Mouse (Mus musculus): ENCODE measurements around the gene Sec22c. TPM values are rescaled to one million over a fixed set of nuclear protein-coding genes. Genes with fewer than 3 reads are reported as not detected.

Gene Sec22c
- 5.7 and 7.1 TPM in 2 replicates for total RNA-seq (2017)

DNA sequence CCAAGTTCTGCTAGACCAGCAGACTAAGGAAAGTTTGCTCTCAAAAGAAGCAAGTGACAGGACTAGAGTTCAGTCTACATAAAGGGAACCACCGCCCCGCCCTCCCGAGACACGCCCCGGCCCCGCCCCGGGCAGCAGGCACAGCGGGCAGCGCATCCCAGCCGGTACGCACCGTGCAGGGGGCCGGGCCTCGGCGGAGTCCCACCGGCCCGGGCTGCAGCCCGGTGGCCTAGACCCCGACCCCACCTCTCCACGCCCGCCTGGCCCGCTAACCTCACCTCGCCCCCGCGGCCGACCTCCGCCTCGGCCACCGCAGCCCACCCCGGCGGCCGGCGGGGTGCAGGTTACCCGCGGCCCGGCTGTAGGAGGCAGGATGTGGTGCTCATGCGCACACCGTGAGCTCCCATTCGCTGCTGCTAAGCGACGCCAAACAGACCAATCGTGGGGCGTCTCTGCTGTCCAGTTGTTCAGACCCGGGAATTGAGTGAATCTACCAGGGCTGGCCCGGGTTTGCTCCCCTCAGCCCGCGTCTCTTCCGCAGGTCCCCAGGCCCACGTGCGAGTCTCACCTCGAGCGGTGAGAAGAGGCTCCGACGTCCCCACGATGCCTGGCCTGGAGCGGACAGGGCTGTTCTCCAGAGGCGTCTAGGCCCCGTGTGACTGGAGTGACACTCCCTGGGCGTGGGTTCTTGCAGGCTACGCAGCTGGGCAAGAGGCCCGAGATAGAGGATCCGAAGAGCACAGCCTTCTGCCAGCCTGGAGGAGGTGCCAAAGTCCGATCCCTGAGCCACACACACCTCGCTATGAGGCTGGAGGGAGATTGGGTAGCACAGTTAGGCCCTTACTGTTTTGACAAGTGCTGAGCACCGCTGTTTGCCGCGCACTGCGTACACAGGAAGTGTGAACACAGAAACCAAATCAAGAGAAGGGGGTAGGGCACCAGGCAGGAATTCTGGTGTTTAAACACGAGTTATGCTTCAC, at the start of gene Sec22c:
TSS of gene Sec22c (minus strand) at position 845 of the 980 bp plus-strand sequence.
- peak; percentile 82 for ATAC-seq (ENCODE audit: extremely low read depth, insufficient number of reproducible peaks, low FRiP score, poor library complexity, severe bottlenecking)

DNA sequence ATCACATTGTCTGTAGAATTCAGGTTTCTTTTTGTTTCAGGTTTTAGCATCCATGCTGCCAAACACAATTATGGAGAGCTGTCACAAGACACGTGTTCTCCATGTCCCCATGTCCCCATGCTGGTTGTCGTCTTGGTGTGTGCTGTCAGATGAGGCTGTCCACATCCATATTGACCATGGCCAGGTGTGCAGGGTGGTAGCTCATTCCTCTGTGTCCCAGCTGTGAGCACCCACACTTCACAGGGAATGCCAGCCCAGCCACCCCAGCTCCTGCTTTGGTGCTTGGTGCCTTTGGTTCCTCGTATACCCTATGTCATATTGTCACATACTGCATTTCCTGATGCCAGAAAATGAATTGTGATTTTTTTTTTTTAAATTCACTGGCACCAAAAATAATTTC, 49.3 kb upstream of the Sec22c start:
- ATAC-seq (ENCODE audit: extremely low read depth, insufficient number of reproducible peaks, low FRiP score, poor library complexity, severe bottlenecking): no peak

DNA sequence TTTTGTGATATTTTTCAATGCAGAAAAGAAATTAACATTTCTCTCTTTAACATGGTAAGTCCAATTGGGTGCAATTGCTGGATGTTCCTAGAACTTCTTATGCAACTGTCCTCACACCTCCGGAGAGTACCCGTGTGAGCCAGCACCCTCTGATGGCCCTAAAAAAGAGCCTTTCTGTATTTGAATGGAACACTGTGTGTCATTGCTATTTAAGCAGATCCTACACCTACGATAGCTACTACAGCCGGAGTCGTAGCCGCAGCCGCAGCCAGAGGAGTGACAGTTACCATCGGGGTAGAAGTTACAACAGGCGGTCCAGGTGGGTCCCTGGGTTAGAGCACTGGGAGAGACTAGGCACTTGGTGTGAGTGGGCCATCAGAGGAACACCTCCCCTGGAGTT, 47.5 kb upstream of the Sec22c start:
- ATAC-seq (ENCODE audit: extremely low read depth, insufficient number of reproducible peaks, low FRiP score, poor library complexity, severe bottlenecking): no peak

DNA sequence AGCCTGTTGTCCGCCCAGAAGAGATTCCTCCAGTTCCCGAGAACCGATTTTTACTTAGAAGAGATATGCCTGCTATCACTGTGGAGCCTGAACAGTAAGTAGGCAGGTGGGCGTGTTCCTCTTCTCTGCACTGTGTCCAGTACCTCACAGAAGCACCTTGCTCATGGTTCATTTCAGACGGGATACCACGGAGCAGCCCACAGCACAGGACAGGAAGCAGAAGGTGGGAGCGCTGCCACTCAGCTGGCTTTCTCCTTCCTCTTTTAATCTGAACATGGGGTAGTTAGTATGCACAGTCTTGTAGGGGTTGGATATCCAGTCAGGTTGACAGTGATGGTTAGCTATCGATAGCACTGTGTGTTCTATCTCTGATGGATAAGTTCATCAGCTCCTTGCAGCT, 38.8 kb upstream of the Sec22c start:
- ATAC-seq (ENCODE audit: extremely low read depth, insufficient number of reproducible peaks, low FRiP score, poor library complexity, severe bottlenecking): no peak

DNA sequence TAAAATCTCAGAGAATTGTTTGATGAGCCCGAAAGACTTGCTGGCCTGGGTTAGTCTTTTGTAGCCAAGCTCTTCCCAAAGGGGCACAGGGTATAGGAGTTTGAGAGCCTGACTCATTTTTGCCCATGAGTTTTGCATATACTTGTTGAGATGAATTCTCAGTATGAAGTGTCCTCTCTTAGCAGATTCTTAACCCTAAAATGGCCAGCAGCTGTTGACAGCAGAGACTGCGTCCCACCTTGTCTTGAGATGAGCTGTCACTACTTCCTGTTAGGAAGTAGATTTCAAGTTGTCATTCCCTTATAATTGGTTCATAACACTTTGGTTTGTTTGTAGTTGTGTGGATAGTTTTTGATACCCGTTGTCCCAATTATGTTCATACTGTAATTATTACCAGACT, 35.9 kb upstream of the Sec22c start:
- ATAC-seq (ENCODE audit: extremely low read depth, insufficient number of reproducible peaks, low FRiP score, poor library complexity, severe bottlenecking): no peak

DNA sequence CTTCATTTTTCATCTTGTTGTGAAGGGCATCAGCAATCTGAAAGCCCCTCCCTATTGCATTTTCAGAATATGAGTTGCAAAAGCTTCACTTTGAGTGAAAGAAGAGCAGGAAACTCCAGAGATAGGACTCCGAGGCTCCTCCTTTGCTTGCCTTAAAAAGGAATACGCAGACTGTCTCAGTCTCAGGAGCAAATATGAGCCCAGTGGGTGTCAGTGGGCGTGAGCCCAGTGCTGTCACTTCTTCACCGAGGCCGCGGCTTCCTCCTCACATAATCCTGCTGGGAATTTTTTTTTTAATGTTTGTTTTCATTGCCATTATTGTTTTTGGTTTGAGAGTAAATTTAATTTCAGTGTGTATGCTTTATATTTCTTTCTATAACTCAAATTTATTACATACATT, 35.2 kb upstream of the Sec22c start:
- no peak for ATAC-seq (ENCODE audit: extremely low read depth, insufficient number of reproducible peaks, low FRiP score, poor library complexity, severe bottlenecking)

DNA sequence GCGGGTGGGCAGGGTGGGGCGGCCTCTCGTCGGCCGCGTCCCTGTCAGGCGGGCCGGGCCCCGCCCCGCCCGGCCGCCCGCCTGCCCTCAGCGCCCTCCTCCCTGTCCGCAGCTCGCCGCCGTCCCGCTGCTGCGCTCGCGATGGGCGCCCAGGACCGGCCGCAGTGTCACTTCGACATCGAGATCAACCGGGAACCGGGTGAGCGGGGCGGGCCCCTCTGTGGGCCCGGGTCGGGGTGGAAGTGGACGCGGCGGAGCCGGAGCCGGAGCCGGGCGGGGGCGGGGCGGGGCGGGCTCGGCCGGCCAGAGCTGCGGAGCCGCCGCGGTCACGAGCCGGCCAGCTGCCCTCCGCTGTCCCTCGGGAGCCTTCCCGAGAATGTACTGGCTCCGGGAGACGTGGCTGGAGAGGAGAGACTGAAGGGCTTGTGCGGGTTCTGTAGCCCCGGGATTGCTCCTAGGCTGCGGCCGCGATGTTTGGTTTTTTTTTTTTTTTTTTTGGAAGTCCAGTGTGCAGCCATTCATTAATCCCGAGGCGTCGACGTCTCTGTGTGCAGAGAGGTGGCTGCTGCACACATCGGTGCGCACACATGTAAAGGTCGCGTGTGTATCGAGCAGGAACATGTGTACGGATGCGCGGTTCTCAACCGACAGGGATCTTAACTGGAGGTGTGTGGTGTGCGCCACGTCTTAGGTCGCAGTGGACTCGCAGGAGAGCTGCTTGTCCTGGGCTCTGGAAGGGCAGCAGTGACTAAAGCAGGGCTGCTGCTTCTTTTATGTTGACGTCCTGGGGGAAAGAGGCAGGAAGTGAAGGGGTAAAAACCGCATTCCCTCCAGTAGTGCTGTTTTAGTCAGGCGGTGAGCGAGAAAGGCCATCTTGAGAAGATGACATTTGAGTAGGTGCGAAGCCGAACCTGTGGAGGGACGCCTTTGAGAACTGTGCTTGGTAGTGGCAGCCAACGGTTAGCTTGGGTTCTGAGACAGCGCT, 14.3 kb upstream of the Sec22c start:
- peak; percentile 26; the same call in 1 of the 2 replicates for ATAC-seq (ENCODE audit: extremely low read depth, insufficient number of reproducible peaks, low FRiP score, poor library complexity, severe bottlenecking)

DNA sequence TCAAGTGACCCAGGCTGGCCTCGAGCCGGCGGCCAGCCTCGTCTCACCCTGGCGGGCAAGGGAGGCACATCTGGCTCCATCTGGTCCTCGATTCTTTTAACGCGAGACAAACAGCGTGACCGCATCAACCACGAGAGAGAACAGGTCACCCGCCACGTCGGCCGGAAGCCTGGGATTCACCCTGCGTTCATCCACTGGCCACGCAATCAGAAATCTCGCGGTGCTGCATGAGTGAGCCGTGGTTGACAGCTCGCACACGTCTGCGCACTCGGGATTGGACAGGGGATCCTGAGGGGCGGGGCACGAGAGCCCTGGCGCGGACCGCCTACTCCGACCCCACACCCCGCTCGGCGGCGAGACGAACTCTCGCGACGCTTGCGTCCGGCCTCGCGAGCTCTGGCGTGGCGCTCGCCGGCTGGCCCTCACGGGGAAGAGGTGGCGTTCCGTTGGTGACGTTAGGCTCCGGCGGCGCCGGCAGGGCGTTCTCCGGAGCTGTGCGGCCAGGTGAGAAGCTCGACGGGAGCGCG, 13.6 kb upstream of the Sec22c start, which contains the start of gene Nktr:
TSS of gene Nktr (plus strand) at position 378 of the 527 bp plus-strand sequence.
- peak; percentile 96 for ATAC-seq (ENCODE audit: extremely low read depth, insufficient number of reproducible peaks, low FRiP score, poor library complexity, severe bottlenecking)

DNA sequence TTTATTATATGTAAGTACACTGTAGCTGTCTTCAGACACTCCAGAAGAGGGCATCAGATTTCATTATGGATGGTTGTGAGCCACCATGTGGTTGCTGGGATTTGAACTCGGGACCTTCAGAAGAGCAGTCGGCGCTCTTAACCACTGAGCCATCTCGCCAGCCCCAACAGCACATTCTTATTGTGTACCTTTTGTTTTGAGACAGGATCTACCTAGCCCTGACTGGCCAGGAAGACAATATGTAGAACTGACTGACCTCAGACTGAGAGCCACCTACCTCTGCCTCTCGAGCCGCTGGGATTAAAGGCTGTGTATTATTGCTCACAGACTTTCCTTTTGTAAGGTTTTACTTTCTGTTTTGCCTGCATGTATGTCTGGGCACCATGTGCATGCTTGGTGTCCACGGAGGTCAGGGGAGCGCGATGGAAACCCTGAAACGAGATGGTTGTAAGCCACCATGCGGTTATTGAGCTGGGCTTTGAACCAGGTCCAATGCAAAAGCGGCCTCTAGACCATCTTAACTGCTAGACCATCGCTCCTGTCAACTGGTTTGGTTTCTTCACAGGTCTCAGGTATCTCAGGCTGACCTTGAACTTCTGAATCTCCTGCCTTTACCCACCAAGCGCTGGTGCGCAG, 12.9 kb upstream of the Sec22c start:
- no peak for ATAC-seq (ENCODE audit: extremely low read depth, insufficient number of reproducible peaks, low FRiP score, poor library complexity, severe bottlenecking)

DNA sequence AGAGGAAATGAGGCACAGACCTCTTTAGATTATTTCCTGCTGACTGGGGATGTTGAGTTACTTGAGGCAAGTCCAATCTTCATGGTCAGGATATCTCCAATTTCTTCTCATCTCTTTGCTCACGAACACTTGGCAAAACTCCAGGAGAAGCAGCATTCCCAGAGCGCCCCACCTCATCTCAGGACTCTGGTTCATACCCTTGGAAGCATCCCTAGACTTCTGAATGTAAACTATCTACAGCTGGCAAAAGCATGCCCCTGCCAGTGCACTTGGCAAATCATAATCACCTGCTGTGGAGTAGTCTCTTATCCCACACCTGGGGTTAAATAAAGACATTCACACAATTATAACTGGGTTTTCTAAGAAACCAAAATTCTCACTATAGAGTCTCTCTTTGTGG, 11.8 kb upstream of the Sec22c start:
- no peak for ATAC-seq (ENCODE audit: extremely low read depth, insufficient number of reproducible peaks, low FRiP score, poor library complexity, severe bottlenecking)

DNA sequence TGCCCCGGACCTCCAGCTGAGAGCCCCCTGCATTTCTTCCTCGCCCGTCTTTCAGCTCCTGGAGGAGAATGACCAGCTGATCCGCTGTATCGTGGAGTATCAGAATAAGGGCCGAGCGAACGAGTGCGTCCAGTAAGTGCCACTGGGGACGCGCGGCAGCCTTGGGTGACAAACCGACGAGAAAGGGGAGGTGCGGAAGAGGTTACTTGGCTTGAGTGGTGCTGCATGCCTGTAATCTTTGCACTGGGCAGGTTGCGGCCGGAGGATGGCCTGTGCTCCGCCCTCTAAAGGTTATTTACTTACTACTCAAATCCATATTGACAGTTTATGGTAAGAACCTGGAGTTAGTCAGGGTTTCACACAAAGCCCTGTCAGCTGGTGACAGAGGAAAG, 5.3 kb upstream of the Sec22c start:
- ATAC-seq (ENCODE audit: extremely low read depth, insufficient number of reproducible peaks, low FRiP score, poor library complexity, severe bottlenecking): no peak

DNA sequence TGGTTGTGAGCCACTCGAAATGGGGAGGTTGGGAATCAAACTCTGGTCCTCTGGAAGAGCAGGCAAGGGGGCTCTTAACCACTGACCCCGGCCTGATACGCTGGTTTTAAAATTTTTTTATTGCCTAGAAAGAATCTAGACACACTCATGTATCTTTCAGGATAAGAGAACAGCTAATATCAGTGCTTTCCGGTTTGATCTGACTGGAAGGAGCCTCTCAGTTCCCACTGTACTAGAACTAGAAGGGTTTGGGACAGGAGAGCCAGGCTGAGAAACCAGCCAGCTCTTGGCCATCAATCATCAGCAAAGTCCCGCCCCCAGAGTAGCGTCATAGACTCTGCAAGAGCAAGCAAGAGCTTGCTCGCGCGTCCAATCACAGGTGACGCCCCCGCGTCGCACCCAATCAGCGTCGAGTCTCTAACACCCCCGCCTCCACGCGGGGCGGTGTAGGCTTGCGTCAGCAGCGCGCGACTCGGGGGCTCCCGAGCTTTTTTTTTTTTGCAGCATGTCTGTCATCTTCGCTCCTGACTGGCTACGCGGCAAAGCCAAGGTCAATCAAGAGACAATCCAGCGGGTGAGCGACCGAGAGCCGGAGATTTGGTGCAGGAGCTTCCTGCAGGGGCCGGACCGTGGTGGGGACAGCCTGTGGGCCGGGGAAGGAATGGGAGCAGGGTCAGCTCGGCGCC, 4.8 kb upstream of the Sec22c start, which contains the start of gene Ss18l2:
TSS of gene Ss18l2 (plus strand) at position 432 of the 686 bp plus-strand sequence.
- ATAC-seq (ENCODE audit: extremely low read depth, insufficient number of reproducible peaks, low FRiP score, poor library complexity, severe bottlenecking): peak; percentile 97

DNA sequence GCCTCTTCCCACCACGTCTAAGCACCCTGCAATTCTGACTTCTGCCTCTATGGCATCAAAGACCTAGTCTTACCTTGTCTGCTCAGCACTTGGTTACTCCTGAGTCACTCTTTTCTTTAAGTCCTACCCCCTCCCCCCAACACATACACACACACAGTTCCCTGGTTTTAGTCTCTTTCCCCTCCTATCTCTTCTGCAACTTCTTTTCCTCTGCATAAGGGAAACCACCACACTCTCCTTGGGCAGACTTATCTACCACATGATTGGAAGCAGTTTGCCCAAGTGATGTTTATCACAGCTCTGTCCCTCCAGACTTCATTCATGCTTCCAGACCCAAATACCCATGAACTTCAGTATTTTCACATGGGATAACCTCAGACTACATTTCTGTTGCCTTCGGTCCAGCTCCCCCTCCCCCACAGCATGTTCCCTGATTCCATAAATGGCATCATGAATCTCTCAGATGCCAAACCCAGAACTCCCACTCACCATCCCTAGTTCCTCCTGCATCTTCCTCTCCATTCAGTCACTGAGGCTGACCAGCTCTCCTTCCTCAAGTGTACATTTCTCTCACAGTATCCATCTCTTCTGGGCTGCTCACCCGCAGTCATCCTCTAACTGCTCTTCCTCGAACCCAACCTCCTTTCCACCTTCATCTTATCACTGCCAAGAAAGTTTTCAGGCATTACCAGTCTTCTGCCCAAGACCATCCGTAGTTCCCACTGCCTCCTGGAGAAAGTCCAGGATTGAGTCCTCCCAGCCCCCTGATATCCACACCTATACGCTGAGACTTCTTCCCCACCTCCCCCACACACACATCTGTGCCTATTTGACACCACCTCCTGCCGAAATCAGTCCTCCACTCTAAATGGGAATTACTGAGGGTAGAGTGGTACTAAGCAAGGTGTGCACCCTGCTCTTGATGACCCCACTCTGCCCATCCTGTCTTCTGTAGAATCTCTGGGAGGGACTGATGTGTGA, 3.5 kb upstream of the Sec22c start:
- no peak for ATAC-seq (ENCODE audit: extremely low read depth, insufficient number of reproducible peaks, low FRiP score, poor library complexity, severe bottlenecking)

DNA sequence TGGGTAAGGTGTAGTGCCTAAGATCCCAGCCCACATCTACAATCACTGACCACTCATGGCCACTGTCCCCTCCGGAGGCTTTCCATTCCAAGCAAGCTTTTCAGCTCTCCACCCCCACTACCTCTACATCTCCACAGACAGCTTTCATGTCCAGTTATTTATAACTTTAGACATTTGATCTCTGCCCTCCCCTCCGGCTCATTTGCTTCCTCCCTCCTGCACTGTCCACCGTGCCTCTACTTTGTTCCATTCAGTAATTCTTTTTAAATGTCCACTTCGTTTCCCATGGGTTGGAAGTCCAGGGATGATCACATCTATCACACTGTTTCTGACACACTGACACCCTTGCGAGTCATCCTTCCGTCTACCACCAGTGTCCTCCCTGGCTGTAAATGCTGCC, 2.5 kb upstream of the Sec22c start:
- ATAC-seq (ENCODE audit: extremely low read depth, insufficient number of reproducible peaks, low FRiP score, poor library complexity, severe bottlenecking): no peak

DNA sequence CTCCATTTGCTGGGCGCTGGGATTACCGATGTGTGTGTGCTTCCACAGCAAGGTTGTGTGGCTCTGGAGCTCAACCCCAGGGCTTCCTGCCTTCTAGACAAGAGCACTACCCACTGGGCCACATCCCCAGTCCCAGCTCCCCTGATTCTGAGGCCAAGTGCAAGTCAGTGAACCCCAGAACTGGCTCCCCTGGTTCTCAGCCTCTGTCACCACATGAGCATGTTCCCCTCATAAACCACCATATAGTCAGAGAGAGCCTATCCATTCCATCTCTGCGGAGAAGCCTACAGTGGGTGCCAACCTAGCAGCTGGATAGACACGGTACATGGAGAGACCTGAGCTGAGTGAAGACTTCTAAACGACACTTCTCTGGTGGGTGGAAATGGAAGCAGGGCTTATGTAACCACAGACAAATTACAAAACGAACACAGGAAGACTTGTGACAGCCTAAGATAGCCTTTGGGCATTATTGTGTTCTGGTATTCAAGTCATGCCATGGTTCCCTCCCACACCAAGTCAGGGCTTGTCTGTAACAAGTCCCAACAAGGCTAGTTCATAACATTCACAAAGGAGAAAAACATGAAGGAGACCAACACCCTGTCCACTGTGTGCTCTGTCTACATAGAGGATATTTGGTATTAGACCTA, 862 bp upstream of the Sec22c start:
- no peak for ATAC-seq (ENCODE audit: extremely low read depth, insufficient number of reproducible peaks, low FRiP score, poor library complexity, severe bottlenecking)

DNA sequence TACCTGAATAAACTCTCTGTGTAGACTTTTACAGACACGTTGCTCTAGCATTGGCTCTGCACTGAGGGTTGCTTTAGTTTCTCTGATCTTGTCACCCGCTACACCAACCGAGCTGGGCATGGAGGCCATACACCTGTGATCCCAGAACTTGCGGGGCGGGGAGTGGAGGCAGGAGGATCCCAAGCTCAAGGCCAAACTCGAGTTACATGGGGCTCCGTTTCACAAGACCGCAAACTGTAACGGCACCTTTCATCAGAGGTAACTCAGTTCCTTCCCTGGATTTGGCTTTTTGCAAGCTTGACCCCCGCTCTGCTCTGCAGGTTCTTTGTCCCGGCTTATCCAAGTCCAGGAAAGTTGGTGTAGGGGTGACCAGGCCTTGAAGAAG, 1.0 kb downstream of the Sec22c start:
- ATAC-seq (ENCODE audit: extremely low read depth, insufficient number of reproducible peaks, low FRiP score, poor library complexity, severe bottlenecking): no peak

All from neutrophil, adult 5-6 weeks (primary cell).